Mouse (Mus musculus) frontal cortex, adult 2 months (tissue): ENCODE measurements around the gene Dip2a. TPM values are rescaled to one million over a fixed set of nuclear protein-coding genes. Genes with fewer than 3 reads are reported as not detected.

Experiments
- DNase-seq, 2 experiments: peaks; one replicate each; pipeline ENCODE4 v3.0.0; 2022; ENCODE audit warnings: low spot score in 1 of 2; ENCODE audit errors: extremely low spot score in 1 of 2
- polyA plus RNA-seq: library from polyadenylated mRNA; depleted of rRNA; stranded (reverse); fragments of >200 nt; gene quantifications from 2 replicates; pipeline ENCODE4 v1.2.3, GENCODE M21; 2012; rRNA removed

Dip2a gene
- polyA plus RNA-seq, result 39.2 and 43.1 TPM in 2 replicates

GRCm38 (mm10) chr10:76344711-76345539 is at the start of gene Dip2a:
TSS of gene Dip2a (minus strand) at chr10:76345291.
- DNase-seq, result peak; percentile 83 to 95

DNA sequence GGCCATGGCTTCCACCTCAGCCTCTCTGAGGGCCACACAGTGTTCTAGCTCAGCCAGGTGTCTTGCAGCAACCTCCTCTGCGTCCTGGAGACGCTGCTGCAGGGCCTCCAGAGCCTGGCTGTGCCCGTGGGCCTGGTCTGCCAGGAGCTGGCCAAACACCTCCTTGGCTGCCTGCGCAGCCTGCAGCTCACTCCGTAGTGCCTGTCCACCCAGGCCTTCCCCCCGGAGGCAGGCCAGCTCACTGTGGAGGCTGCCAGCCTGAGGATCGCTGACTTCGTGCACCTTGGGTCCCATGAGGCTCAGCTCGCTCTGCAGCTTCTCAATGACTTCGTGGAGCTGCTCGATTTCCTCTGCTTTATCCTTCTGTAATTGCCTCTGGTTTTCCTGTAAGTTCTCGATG is 47.5 kb upstream of the Dip2a start:
- DNase-seq, result no peak

DNA sequence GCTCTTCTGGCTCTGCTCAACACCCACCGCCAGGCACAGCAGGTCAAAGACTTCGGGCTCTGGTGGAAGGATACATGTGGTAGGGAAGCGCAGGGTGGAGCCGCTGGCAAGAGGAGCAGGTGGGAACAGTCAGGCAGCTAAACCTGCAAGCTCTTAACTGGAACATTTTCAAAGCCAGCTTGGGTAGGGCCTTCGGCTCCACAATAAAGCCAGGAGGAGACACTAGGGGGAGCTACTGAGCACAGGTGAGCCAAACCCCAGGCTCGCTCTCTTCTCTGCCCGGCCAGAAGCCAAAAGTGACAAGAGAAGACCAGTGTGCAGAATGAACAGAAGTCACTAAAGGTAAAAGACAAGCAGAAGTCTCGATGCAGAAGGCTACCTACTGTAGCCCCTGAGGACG is 46.7 kb upstream of the Dip2a start:
- DNase-seq, result peak in 1 of 2 experiments; percentile 50

DNA sequence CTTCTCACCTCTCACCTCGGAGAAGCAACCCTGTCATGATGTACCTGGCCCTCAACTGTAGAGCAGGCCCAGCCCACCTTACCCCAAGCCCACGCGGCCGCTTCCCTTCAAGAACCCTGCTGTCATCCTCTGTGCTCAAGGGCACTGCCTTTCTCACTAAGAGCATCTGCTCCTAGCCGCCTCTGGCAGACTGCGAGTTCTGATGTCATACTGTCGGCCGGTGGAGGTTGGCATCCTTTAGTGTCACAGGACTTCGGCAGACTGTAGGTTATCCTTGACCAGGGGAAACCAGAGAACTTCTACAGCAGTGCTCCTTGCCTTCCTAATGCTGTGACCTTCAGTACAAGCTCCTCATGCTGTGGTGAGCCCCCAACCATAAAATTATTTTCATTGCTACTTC is 46.1 kb upstream of the Dip2a start:
- DNase-seq, result no peak

DNA sequence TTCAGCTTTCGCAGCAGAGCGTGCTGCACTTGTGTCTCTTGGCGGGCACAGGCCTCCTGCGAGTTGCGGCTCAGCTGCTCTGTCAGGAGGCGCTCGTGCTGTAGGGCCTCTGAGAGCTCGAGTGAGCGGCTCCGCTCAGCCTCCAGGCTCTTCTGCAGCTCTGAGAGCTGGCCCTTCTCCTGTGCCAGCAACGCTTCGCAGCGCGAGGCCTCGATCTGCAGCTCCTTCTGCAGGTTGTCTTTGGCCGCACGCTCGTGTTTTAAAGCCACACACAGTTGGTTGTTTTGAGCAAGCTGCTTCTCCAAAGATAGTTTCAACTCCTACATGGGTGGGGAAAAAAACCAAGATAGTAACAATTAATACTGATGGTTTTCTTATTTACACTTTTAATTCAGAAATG is 29.9 kb upstream of the Dip2a start:
- DNase-seq, result no peak

DNA sequence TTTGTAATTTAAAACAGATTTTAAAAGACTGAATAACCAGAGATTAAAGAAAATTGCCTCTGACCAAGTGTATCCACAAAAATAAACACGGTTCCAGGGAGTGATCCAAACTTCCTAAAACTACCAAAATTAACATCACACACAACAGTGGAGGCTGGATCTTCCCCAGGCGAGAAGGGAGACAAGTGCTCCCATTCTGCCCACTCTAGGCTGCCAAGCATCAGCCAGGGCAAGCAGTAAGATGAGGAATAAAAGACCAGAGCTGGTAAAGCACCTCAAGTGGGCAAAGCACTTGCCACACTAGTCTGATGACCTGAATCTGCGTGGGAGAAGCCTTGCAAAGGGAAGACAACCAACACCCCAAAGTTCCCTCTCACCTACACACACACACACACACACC is 26.6 kb upstream of the Dip2a start:
- DNase-seq, result peak in 1 of 2 experiments; percentile 46

GRCm38 (mm10) chr10:76368766-76369165 is 23.7 kb upstream of the Dip2a start:
- peak in 1 of 2 experiments; percentile 48 for DNase-seq

DNA sequence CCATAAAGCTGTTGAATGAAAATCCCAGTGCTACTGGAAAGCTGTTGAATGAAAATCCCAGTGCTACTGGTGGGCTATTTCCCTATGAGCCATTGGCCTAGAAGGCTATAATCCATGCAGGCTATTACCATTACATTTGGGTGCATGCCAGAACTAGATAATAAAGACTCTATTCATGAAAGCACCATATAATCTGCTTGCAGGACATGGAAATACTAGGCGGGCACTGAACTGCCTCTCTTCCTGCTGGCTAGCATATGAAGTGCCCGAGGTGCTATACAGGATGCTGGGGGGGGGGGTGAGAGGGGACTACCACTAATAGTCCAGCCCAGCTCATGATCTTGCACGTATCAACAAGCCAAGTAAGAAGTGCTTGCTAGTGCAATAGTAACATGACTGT is 18.1 kb upstream of the Dip2a start:
- DNase-seq, result no peak

DNA sequence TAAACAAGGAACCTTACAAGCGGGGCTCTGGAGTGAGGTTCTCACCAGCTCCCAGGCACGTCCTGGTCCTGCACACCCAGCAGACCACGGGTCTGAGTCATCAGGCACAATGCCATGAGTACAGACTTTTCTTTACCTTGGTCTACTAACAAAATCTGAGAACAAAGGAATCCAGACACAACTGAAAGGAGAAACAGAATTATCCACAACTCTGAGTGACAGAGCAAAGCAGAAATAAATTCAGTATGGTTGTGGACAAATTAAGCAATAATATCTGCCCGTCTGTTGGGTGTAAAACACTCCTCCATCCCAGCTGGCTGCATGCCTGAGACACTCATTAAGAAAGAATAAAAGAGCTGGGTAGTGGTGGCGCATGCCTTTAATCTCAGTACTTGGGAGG is 13.4 kb upstream of the Dip2a start:
- peak in 1 of 2 experiments; percentile 57 for DNase-seq

GRCm38 (mm10) chr10:76357286-76357875 is 12.3 kb upstream of the Dip2a start:
- DNase-seq, result peak in 1 of 2 experiments; percentile 38

DNA sequence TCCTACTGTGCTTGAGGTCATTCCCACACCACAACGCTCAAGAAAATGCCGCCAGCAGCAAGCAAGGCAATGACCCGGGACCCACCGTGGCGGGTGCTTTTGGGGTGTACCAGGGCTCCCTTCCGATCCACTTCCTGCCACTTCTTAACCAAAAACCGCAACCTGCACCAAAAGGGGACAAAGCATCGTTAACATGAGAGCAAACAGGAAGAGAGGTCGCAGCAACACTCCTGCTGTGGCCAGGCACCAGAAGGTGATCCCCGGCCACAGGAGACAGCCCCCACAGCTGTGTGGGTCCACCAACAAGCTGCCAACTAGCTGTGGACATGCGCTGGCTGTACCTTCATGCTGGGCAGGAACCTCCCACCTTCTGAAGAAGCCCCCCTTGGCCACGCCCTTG is 9.9 kb upstream of the Dip2a start:
- DNase-seq, result no peak

DNA sequence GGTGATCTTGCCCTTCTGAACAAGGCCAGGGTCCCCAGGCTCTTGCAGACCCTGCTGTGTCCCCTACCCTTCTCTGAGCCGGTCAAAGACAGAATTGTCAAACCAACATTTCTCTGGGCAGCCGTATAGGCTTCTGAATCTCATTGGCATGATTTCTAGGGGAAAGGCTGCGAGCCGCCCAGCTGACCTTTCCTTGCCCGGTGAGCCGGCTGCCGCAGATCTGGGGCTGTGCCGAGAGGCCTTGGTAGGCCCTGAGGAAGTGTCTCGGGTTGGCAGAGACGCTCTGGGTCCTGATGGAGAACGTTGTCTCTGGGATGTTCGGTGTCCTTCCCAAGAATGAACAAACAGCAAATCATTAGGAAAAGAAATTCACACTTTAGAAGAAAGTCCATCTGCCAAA is 8.9 kb upstream of the Dip2a start:
- DNase-seq, result no peak

- no peak for DNase-seq
Observed at GRCm38 (mm10) chr10:76351953-76352352, 6.9 kb upstream of the Dip2a start.

DNA sequence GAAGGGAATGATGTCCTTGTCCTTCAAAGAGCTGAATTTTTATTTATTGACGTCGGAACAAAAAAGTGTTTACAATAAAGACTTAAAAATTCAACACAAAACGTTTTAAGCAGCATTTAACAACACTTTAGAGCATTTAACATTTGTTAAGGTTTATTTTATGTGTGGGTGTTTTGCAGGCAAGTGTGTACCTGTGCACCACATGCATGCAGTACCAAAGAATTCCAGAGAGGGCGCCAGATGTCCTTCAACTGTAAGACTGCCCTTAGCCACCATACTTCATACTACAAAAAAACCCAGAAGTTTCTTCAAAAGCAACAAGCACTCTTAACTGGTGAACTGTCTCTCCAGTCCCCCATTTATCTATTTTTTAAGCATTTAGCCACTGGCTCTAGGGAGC is 1.5 kb upstream of the Dip2a start:
- DNase-seq, result peak in 1 of 2 experiments; percentile 65

GRCm38 (mm10) chr10:76346043-76346491 is 976 bp upstream of the Dip2a start:
- no peak for DNase-seq

GRCm38 (mm10) chr10:76345540-76345902 is 430 bp upstream of the Dip2a start:
- no peak for DNase-seq

- DNase-seq, result no peak
Observed at GRCm38 (mm10) chr10:76334350-76334749, 10.7 kb downstream of the Dip2a start.

DNA sequence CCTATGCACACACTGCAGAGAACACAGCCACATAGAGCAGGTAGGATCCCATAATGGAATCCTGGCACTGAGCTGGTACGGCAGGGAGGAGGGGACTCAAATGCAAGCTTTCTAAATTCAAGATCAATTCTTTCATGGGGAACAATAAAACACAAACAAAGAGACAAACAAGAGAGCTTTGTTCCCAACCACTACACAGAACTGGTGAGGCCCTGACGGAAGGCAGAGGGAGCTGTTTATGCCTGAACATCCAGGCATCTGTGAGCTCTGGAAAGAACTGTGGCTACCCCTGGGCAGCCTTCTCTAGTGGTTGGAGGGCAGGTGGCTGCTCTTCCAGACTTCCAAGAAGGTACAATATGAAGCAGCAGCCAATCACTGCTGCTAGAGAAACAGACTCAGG is 13.1 kb downstream of the Dip2a start:
- DNase-seq, result no peak

- DNase-seq, result no peak
Observed at GRCm38 (mm10) chr10:76329093-76329492, 16.0 kb downstream of the Dip2a start.

DNA sequence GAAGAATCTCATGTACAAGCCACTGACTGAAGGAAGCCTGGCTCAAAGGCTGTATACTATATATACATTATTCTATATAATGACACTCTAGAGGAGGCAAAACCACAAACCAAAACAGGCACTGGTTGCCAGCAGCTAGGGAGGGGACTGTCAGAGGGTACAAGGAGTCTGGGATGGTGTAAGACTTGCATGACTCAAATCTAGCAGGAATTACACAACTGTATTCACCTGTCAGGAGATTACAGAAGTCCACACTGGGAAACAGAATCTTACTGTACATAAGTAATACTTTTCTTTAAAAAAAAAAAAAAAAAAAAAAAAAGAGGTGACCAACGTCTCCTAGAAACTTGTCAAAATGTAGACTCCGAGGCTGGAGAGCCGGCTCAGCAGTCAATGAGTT is 16.5 kb downstream of the Dip2a start:
- no peak for DNase-seq

- DNase-seq, result no peak
Observed at GRCm38 (mm10) chr10:76326304-76327006, 18.6 kb downstream of the Dip2a start.
